Mouse (Mus musculus) lung, postnatal 0 days (tissue): ENCODE data around the gene Wnt5b.

Experiments used
- CTCF ChIP-seq: IDR thresholded peaks from 2 replicates; pipeline ENCODE4 v1.5.1; 2016; ENCODE audit warnings: antibody characterized with exemption, mild to moderate bottlenecking
- EP300 ChIP-seq: IDR thresholded peaks from 2 replicates; pipeline ENCODE4 v1.6.1; 2016; ENCODE audit warnings: antibody characterized with exemption, mild to moderate bottlenecking, control low read depth

DNA sequence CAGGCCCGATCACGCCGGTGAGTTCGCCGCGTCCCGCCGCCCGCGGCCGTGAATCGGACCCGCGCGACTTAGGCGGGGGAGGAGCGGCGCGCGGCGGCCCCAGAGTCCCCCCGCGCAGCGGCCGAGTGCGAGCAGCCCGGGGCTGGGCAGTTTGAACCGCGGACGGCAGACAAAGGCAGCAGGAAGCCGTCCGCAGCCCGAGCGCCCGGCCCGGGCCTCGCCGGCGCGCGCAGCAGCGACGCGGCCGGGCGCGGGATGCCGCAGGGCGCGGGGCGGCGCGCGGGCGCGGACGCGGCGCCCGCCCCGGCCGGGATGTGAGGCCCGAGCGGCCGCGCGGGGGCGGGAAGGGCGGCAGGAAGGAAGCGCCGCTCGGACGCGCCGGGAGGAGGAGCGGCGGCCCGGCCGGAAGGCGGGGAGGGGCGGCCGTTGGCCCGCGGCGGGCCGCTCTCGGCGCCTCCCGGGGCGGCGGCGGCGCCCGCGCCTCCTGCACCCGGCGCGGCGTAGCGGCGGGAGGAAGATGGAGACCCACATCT lies 64.7 kb downstream of the Wnt5b start, which contains the start of gene Fbxl14:
- no peak for TF ChIP-seq CTCF
- no peak for TF ChIP-seq EP300
